Mouse (Mus musculus) left cerebral cortex, adult 18-20 months (tissue): ENCODE measurements at regions not wholly inside any gene's neighbourhood (a gene's known extent, or its start where the extent isn't known, plus 50 kb on each side); places are given as distances from the start of the nearest gene placed in this dataset.
A peak's percentile ranks its signal among the peaks of the same experiment; 100 is the strongest.

Experiments
- DNase-seq, 2 experiments: peaks; one replicate each; pipeline ENCODE4 v3.0.0; 2021 to 2022; ENCODE audit warnings: low spot score in 2 of 2, mixed read lengths in 1 of 2

DNA sequence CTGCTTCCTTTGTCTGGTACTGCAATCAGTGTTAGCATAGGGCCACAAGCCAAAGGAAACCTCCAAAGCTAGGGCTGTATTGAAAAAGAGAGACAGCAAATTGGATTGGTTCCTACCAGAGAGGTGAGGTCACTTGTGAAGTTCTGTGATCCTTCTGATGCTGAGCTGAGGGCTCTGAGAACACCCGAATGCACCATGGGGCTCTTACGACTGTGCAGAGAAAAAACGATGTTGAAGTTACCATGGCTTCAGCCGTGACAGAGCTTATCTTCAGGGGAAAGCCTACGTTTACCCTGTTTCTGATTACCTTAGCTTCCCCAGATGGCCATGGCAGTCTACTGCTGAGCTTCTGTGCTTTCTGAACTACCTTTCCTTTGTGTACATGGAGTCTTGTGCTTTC, 53.9 kb upstream of the Fmo9 start:
- DNase-seq = no peak

DNA sequence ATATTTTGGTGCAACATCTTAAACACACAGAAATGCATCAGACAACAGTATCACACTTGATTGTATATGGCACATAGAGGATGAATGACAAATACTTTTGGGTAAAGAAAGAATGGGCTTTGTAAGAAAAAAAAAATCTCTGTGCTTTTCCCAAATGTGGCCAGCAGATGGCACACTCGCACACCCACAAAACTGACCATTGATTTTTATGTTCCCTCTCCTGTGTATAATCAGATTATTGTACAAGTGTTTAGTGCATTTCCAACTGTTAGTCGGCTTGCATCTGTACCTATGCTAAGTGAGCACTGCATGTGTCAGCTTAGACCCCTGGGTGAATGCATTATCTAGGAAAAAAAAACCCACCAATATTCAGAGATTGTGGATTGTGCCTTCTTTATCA, 56.4 kb upstream of the Fmo9 start:
- DNase-seq = peak; percentile 15 to 31

DNA sequence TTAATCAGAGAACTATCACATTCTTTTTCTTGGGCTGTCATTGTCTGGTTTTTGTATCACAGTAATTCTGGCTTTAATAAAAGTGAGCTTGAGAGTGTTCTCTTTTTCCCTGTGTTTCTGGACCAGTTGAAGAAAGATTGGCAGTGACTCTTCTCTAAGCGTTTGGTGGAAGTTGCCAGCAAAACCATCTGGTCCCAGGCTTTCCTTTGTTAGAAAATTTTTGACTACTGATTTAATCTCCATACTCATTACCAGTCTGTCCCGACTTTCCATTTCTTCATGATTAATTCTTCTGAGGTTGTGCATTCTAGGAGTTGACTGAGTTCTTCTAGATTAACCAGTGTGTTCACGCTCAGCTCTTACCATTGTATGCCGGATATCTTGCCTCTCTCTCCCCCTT, 68.6 kb upstream of the Fmo9 start:
- peak; percentile 4 to 8 for DNase-seq

DNA sequence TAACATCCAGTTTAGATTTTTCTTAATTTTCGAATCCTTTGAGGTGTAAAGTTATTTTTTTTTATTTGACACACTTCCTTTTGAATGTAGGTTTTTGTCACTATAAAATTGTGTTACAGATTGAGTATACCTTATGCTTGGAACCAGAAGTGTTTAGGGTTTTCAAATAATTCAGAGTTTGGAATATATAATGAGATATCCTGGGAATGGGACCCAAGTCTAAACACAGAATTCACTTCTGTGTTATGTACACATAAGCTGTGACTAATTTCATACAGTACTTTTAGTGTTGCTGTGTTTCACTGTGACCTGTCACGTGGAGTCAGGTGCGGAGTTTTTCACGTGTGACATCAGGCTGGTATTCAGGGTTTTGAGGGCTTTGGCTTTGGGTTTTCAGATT, 69.1 kb upstream of the Fmo9 start:
- DNase-seq = no peak

DNA sequence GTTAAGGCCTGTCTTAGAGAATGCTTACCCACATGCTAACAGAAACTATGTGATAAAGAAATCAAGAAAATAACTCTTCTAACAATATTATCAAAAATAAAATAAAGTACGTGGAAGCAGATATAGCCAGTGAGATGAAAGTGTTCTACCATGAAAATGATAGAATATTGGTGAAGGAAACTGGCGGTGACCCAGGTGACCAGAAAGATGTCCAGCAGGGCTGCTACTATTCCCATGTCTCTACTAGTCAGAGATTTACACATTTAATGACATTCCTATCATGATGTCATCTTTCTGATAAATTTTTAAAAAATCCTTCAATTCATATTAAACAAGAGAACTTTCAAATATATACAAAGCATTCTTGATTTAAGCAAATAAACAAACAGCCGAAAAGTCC, 69.8 kb upstream of the Fmo9 start:
- no peak for DNase-seq

DNA sequence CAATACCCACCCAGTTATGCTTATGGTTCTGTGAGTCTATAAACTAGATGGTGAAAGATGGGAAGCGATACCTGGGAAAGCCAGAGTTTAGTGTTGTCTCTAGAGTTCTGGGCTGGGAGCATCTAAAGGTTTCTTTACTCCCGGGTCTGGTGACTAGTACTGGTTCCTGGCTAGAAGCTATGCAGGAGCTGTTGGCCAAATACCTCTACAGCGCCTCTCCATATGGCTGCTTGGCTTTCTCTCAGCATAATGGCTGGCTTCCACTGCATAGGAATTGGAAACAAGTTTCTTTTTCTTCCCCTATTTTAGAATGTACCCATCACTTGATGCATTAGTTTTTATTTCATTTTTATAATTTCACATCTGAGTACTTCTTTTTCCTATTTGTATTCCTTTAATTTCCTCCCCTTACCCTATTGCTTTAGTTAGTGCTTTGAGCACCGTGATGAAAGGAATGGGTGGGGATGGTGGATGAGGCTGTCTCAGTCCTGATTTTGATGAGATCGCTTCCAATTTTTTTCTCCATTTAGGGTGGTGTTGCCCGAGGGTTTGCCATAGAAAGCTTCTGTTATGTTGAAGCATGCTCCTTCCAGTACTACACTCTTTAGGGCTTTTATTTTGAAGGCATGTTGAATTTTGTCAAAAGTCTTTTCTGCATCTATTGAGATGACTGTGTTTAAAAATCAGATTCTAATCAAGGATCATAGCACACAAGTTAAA, 71.5 kb upstream of the Fmo9 start:
- peak; percentile 20 to 22 for DNase-seq

DNA sequence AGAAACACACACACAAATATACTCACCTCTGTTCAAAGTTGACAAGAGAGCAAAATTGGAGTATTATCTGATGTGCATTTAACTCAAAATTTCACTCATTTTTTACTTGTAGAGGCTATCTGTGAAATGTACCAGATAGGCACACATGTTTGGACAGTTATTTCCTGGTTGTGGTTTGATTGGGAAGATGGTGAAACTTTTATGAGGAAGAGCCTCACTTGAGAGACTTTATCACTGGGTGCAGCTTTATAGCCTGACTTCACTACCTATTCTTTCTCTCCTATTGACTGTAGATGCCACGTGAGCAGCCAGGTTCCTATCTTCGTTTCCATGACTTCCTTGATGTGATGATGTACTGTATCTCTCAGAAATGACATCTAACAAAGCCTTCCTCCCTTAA, 77.3 kb upstream of the Fmo9 start:
- no peak for DNase-seq

DNA sequence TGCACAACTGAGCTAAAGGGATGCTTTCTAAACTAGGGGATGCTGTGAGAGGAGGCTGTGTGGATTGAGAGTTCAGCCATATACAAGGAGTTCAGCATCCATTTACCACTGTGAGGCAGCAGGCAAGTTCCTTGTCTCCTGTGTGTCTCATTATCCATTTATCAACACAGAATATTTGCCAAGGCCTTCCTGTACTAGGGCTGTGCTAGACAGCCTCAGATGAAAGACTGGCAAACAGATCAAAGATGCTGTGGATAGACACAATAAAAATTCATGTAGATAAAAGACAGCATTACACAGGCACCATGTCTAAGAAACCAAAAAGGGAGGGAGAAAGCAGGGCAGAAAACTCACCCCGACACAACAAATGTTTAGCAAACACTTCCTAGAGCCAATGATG, 91.5 kb upstream of the Fmo9 start:
- DNase-seq = no peak

DNA sequence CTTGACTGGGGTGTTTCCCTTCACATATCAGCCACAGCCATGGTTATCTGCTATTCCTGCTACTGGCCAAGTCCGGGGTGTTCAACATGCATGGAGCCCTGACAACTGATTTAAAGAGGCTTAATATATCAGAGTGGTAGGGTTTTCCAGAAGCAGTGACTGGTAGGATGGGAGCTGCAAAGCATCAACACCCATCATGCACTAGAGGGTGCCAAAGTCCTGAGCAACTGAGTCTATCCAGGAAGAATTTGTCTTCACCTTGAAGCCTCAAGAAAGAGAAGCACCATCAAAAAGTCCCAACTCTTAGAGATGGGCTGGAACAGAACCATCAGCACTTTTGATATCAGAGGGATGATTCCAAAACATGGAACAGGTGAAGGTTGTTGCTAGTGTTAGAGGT, 100.5 kb upstream of the Fmo9 start:
- DNase-seq = peak; percentile 50 to 52

DNA sequence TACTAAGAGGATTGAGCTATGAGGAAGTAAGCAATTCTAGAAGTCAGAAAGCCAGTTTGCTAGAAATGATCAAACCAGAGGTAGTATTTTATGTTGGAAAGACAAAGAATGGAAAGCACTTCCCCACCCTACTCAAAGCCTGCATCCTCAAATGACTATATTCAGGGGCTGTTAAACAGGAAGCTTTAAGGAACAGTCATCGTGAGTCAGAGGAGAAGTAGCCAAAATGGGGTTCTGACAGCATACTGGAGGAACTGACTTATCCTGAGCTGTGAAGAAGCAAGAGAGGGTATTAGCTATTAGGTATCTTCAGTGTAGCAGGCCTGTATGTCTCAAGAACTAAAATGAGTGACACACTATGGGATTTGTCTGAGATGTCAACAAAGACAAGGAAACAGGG, 106.3 kb upstream of the Fmo9 start:
- no peak for DNase-seq

DNA sequence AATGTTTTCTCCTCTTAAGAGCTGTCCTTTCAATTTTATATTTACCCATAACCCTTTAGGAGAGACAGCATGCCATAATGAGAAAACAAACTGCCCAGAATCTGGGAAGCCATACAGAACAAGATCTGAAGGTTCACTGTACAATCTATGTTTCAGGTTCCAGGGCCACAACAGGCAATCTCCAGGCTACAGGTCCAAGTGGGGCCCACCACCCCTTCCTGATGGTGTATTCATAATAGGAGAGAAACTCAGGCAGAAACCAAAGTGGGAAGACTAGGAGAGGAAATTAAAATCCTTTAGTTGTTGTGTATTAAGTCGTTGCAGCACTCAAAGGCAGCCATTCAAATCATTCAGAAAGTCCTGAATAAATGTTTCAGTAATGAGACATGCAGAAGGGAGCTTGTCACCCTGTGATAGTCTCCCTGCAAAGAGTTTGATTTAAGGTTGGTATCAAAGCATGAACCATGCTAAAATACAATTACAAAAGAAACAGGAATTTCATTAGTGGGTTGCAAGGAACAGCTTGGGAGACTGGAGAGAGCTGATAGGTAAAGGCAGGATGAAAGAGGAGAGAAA, 107.3 kb upstream of the Fmo9 start:
- no peak for DNase-seq

DNA sequence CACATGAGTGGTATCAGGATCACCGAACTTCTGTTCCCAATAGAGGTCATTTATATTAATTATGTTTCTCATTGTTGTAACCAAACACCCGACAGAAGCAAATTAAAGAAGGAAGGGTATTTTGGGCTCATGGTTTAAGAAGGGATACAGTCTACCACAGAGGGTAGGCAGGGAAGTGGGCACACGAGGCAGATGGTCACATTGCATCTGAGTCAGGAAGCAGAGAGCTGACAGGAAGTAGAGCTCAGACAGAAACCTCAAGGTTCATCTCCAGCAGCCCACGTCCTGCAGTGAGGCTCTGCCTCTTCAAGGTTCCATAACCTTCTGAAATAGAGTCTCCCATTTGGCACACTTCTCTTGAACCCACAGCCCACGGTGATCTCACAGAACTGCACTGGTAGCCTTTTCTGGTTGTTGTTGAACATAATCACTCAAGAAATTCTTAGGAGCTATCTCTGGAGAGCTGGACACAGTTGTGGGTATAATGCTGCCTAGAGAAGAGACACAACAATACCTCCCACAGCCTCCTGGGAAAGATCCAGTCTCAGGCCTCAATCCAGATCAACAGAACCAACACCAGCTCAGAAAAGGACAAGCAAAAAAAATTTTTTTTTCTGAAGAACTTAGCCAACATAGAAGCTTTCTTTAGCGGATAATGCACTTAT, 111.5 kb upstream of the Fmo9 start:
- peak in 1 of 2 experiments; percentile 50 for DNase-seq

DNA sequence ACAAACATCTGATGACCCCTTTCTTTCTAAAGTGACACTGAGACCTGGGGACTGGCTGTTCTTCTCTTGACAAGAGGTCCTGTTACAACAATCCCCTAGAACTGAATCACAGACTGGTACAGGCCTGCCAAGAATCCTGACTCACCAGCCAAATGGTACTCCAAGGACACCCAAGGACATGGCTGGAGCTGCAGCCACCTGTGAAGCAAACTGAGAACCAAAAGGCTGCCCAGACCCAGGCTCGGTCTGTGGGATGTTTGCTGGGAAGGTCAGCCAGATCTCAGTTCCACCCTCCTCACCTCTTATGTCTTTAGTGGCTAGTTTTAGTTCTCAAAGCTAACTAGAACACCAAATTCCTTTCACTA, 112.1 kb upstream of the Fmo9 start:
- peak; percentile 15 to 35 for DNase-seq

DNA sequence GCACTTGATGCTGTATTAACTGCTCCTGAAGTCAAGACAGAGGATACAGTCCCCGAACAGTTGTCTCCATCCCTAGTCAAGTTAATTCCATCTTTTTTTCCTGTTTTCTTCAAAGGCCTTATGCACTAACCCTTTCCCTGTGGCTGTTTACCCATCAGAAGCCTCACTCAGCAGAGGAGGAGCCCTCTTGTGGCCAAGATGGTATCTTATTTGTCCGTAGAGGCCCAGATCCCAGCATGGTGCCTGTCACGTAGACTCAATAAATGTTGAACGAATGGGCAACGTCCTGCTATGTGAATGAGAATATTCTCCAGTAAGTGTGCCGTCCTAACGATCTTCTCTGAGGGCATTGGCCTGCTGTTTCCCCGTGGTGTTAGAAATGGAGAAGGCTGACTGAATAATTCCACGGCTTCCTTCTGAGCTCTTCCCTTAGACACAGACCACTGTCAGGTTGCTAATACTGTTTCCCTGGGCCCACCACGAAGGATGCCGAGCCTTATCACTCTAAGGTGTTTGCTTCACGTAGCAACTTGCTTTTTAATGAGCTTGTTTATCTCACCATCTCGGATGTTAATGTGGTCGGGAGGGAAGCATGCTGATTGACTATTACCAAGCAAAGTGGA, 113.1 kb upstream of the Fmo9 start:
- peak in 1 of 2 experiments; percentile 13 for DNase-seq

DNA sequence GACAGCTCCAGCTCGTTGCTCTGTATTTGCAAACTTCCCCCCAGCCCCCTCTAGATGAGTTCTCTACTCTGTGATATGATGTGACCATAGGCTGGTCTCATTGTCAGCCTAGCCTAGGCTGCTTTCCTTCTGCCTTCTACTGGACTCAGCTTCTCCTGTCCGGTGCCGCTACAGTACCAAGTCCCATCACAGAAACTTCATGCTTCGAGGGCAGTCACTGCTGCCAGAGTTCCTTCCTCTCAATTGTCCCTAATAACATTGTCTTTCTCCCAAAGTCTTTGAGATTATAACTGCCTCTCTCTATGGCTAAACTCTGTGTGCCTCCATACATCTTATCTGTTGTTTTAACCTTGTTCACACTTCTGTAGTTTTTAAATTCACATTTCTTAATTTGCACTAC, 114.0 kb upstream of the Fmo9 start:
- DNase-seq = no peak

DNA sequence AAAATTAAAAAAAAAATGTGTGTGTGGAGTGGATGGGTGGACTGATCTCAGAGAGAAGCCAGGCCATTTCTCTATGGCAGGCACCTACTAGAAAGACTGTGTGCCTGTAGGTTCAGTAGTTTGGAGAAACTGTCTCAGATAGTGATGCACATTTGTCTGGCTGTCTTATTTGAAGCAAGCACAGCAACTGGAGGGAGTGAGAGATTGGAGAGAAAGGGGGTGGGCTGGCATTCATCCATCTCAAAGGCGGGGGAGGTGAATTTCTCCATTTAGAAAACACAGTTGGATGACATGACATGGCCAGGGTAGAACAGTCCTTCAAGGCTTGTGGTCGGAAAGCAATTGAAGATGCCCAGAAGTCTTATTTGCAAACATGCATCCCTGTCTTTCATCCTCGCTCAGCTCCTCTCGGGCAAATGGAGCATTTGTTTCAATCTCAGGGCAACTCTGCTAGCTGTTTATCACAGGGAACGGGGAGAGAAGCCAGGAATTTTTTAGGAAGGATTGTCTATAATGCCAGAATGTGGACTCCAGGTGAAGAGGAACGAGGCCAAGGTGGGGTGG, 114.8 kb upstream of the Fmo9 start:
- DNase-seq = peak; percentile 48 to 58

DNA sequence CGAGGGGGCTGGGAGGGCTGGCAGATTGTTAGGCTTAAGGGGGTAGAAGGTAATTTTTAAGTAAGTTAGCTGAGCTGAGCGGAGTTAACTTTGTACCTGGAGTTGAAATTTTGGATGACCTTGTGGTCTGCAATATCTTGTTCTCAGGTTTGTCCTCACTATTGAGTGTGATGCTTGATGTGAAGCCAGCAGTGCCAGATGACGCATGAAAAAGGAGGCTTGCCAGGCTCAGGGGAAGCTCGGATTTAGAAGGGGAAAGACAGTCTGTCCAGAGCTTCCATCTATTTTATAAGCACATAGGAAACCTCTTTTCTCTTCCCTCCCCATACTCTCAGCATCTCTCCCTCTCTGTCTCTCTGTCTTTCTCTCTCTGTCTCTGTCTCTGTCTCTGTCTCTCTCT, 115.3 kb upstream of the Fmo9 start:
- DNase-seq = peak; percentile 42 to 45

DNA sequence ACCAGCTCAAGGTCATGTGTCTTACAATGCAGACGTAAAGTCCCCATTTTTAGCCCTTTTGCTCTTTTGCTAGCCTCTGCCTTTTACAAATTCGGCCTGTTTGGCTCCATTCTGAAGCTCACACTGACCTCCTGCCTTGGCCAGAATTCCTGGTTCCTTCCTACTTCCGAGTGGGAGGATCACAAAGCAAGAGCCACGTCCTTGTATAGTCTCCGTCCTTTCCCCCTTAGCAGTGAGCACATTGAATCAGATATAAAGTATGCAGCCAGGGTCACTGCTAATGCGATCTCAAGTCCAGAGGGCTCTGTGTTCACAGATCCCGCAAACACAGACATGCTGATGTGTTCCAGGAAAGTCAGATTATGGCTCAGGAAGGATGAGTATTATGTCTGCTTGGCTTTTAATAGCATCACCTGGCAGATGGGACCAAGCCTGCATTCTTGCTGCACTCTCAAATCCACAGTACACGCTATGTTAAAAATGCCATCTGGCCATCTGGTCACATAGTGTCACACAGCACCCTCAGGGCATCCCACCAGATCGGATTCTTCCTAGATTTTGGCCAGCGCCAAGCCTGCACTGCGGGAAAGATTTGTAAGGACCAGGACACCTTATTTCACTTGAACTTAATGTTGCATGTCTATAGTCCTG, 119.4 kb upstream of the Fmo9 start:
- DNase-seq = no peak

DNA sequence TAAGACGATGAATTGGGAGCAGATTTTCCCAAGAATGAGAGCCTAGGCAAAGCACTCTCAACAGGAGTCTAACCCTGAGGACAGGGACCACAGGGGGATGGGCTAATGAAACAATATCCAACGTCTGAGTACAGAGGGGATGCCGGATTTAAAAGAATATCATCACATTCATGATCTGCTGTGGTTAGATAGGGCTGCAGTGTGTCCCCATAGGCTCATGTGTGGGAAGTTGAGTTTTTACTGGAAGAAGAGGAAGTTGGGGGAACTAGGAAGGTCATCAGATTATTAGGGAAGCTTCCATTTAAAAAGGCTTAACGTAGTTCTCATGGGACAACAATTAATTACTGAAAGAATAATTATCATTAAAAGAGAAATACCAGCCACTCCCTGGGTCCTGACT, 120.3 kb upstream of the Fmo9 start:
- DNase-seq = no peak

DNA sequence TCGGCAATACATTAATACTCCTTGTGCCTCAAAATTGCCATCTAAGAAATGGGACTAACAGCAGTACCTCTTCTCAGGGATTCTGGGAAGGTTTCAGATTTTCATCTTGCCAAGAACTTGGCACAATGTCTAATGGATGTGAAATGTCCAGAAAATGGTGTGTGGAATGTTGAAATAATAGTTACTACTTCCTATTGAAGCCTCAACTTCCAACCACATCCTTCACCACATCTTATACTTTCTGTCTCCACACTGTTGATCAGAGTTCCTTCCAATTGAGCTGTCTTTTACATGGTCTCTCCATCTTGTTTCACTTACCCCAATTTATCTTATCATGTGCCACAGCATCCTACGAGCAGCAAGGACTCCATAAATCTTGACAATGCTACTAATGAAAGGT, 122.3 kb upstream of the Fmo9 start:
- DNase-seq = no peak

DNA sequence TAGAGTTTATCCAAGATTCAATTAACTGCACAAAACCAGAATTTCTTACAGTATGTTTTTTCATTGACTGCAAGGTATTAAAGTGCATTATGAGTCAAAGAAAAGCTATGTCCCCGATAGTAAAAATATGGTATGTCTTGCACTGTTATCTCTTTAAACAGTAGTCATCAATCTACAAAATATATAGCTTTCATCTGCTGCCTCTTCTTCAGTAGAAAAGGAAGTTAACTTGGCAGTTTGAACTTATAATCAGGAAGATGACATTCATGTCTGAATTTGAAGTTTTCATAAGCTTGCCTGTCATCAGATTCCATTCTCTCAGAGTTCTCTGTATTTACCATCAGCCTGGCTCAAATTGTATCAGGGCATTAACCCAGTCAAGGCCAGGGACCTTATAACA, 122.7 kb upstream of the Fmo9 start:
- DNase-seq = no peak
